25 mouse cellular contexts compared by ENCODE assay signal in genomic region chr8:120057078-120057477, GRCm38 (mm10). TPM values are rescaled to one million over a fixed set of nuclear protein-coding genes. Genes with fewer than 3 reads are reported as not detected.
DNase-seq lines count a peak whose midpoint lies in the region; ATAC-seq and TF ChIP-seq lines count a peak whose summit lies in the region.
"Had no signal": no experiment of that assay in that cellular context is flagged by ENCODE, and none has a peak within 500 bp of the region (broad histone marks: within the 10 kb centered on the region; RNA-seq: fewer than 3 reads in every experiment).

No protein-coding gene starts in this region.

- no peak for TF ChIP-seq POLR2A in small intestine, adult 2 months (IDR thresholded peaks at IDR 0.05; ENCODE audit: low read depth, low read length)

- ATAC-seq in heart, embryonic 11.5 days (replicated peaks; ENCODE audit: insufficient number of reproducible peaks, low FRiP score, low TSS enrichment): no peak
- ATAC-seq: forebrain, embryonic 15.5 days; hindbrain, embryonic 16.5 days had no signal

- no peaks in the 10 kb centered on the region for H3K36me3 ChIP-seq in heart, embryonic 11.5 days (ENCODE audit: control insufficient read depth, insufficient read depth, low read length)
- H3K36me3 ChIP-seq in small intestine, adult 2 months (ENCODE audit: control insufficient read depth, insufficient read depth, low read length): no peaks in the 10 kb centered on the region
- H3K36me3 ChIP-seq: embryonic facial prominence, embryonic 13.5 days; forebrain, embryonic 10.5 days; forebrain, embryonic 15.5 days; limb, embryonic 10.5 days; limb, embryonic 15.5 days; liver, embryonic 13.5 days had no signal

- no peak overlapping the region for H3K9ac ChIP-seq in heart, embryonic 11.5 days (ENCODE audit: low read depth, low read length)
- H3K9ac ChIP-seq: embryonic facial prominence, embryonic 13.5 days; forebrain, embryonic 15.5 days; limb, embryonic 15.5 days; liver, embryonic 13.5 days; lung, embryonic 14.5 days had no signal

- H3K4me1 ChIP-seq in heart, embryonic 11.5 days (ENCODE audit: control insufficient read depth, insufficient read depth, low read length): no peaks in the 10 kb centered on the region
- peaks cover 2% of the 10 kb centered on the region; the same call in 1 of the 2 replicates for H3K4me1 ChIP-seq in small intestine, adult 2 months (ENCODE audit: control insufficient read depth, insufficient read depth, insufficient read length, low read length)
- H3K4me1 ChIP-seq: forebrain, embryonic 10.5 days; forebrain, embryonic 15.5 days; limb, embryonic 10.5 days; liver, embryonic 13.5 days had no signal

- 78% methylated on average over 2 of the region's 2 CpGs for WGBS in heart, embryonic 11.5 days (ENCODE audit: insufficient replicate concordance)
- 69% methylated on average over 2 of the region's 2 CpGs for WGBS in small intestine, adult 2 months

- no peak for TF ChIP-seq CTCF in small intestine, adult 2 months (IDR thresholded peaks at IDR 0.05; ENCODE audit: extremely low read depth, insufficient read length, insufficient replicate concordance, low read depth, low read length)
- no peak for TF ChIP-seq CTCF in left cerebral cortex, adult 2 months (IDR thresholded peaks at IDR 0.05)

- peak; percentile 69 to 84 for DNase-seq in heart, adult 9 months (ENCODE audit: low spot score in 2 of 2)
- DNase-seq in kidney, adult 9 months: peak; percentile 76
- DNase-seq in kidney, adult 18-20 months: no peak
- DNase-seq in urinary bladder, postnatal 14 days (ENCODE audit: low spot score): peak; percentile 22
- DNase-seq in urinary bladder, postnatal 10 days (ENCODE audit: low spot score): no peak
- no peak for DNase-seq in left cerebral cortex, adult 2 months (ENCODE audit: extremely low spot score in 1 of 2, low spot score in 2 of 2)
- DNase-seq: adrenal gland, postnatal 25 days; B cell, adult 2 months; cerebellum, adult 11-12 months; cerebellum, adult 9-11 months; layer of hippocampus, postnatal 36 days; liver, embryonic 13.5 days; lung, embryonic 14.5 days; midbrain, embryonic 14.5 days; right cerebral cortex, postnatal 25 days; thymus, adult 2 months; thymus, postnatal 36 days had no signal

- intact Hi-C loops in left cerebral cortex, adult 2 months (cut with DNase I): no loop called here

- no peak overlapping the region for H3K4me2 ChIP-seq in heart, embryonic 11.5 days
- H3K4me2 ChIP-seq: embryonic facial prominence, embryonic 13.5 days; forebrain, embryonic 15.5 days; limb, embryonic 15.5 days; liver, embryonic 13.5 days; lung, embryonic 14.5 days had no signal

- no peaks in the 10 kb centered on the region; the same call in 1 of the 2 replicates for H3K9me3 ChIP-seq in heart, embryonic 11.5 days (replicated peaks; ENCODE audit: control insufficient read depth, low read length)
- H3K9me3 ChIP-seq: embryonic facial prominence, embryonic 13.5 days; limb, embryonic 15.5 days; liver, embryonic 13.5 days had no signal

- no peak overlapping the region for H3K27ac ChIP-seq in heart, embryonic 11.5 days (ENCODE audit: low read depth, low read length)
- H3K27ac ChIP-seq in small intestine, adult 2 months (ENCODE audit: insufficient read depth, low read depth, low read length): peak overlapping the region; percentile 46; the same call in 1 of the 2 replicates
- H3K27ac ChIP-seq in left cerebral cortex, adult 2 months: no peak overlapping the region
- H3K27ac ChIP-seq: embryonic facial prominence, embryonic 13.5 days; forebrain, embryonic 10.5 days; forebrain, embryonic 15.5 days; limb, embryonic 10.5 days; limb, embryonic 15.5 days; liver, embryonic 13.5 days had no signal

- H3K27me3 ChIP-seq in heart, embryonic 11.5 days (ENCODE audit: control insufficient read depth, insufficient read depth, low read length): 0 out of 2 replicates have a peak, but pooled peaks cover 3% of the 10 kb centered on the region
- H3K27me3 ChIP-seq in small intestine, adult 2 months (ENCODE audit: control insufficient read depth, insufficient read depth, low read length): no peaks in the 10 kb centered on the region
- H3K27me3 ChIP-seq: embryonic facial prominence, embryonic 13.5 days; forebrain, embryonic 15.5 days; limb, embryonic 15.5 days had no signal

- H3K4me3 ChIP-seq in heart, embryonic 11.5 days (ENCODE audit: low read depth, low read length): no peak overlapping the region
- no peak overlapping the region for H3K4me3 ChIP-seq in small intestine, adult 2 months (ENCODE audit: low read depth, low read length)
- no peak overlapping the region for H3K4me3 ChIP-seq in left cerebral cortex, adult 2 months
- H3K4me3 ChIP-seq: embryonic facial prominence, embryonic 13.5 days; forebrain, embryonic 10.5 days; forebrain, embryonic 15.5 days; limb, embryonic 10.5 days; limb, embryonic 15.5 days; liver, embryonic 13.5 days had no signal

RNA-seq across cellular contexts. Expression of gene Zdhhc7, which starts 44.2 kb away (rescaled TPM):
- polyA plus RNA-seq in heart, embryonic 11.5 days (2014; fragmentation: Nextera tagmentation; extraction: Ambion mirVana): 24.7 and 29.1 TPM in 2 replicates
- 99.7 and 172 TPM in 2 replicates for polyA plus RNA-seq in small intestine, adult 2 months (2012; rRNA removed)
- 10 to 100 TPM; 33.5 to 38.5 TPM for total RNA-seq in left cerebral cortex, adult 2 months (2021)

RNA-seq across cellular contexts. Expression of gene 6430548M08Rik, which starts 56.9 kb away (rescaled TPM):
- 8.4 and 13.5 TPM in 2 replicates for polyA plus RNA-seq in heart, embryonic 11.5 days (2014; fragmentation: Nextera tagmentation; extraction: Ambion mirVana)
- polyA plus RNA-seq in small intestine, adult 2 months (2012; rRNA removed): 8.0 and 22.6 TPM in 2 replicates
- total RNA-seq in left cerebral cortex, adult 2 months (2021): 100 to 1,000 TPM; 234 to 249 TPM

Comparison
In these comparisons a context has a peak if more than half of its experiments do, and no peak if none do; other contexts are left out.
1. DNase-seq: peak in heart, adult 9 months (2 of 2), kidney, adult 9 months (single experiment) and urinary bladder, postnatal 14 days (single experiment); none in kidney, adult 18-20 months (single experiment), urinary bladder, postnatal 10 days (single experiment) and left cerebral cortex, adult 2 months (0 of 2).